Mouse (Mus musculus) bone marrow macrophage, adult 2 months (primary cell): ENCODE data around the gene Ppil4.

Source experiments
- CTCF ChIP-seq: IDR thresholded peaks from 2 replicates; pipeline ENCODE4 v1.5.1; 2012; ENCODE audit warnings: low read depth, mild to moderate bottlenecking, low read length, moderate library complexity
- POLR2A ChIP-seq: IDR thresholded peaks from 2 replicates; pipeline ENCODE4 v1.6.1; 2012; ENCODE audit warnings: mild to moderate bottlenecking, low read depth, low read length, borderline replicate concordance

- TF ChIP-seq CTCF (peak; percentile 64), POLR2A (no peak)
These were observed 40.9 kb downstream of the Ppil4 start for GRCm38 (mm10) chr10:7833377-7834165.
